Mouse (Mus musculus): ENCODE measurements around the gene Pomt1. TPM values are rescaled to one million over a fixed set of nuclear protein-coding genes. Genes with fewer than 3 reads are reported as not detected.

Pomt1 gene
- total RNA-seq, 2 experiments from 2014 or later: 10.2 to 11.1 TPM

GRCm38 (mm10) chr2:32220969-32221368, 15.4 kb upstream of the Pomt1 start:
- DNase-seq (ENCODE audit: low spot score): no peak

GRCm38 (mm10) chr2:32221577-32221976, 14.8 kb upstream of the Pomt1 start:
- DNase-seq (ENCODE audit: low spot score): no peak

- DNase-seq (ENCODE audit: low spot score): no peak
Measured at GRCm38 (mm10) chr2:32222057-32222456, 14.3 kb upstream of the Pomt1 start.

GRCm38 (mm10) chr2:32235433-32235832, 957 bp upstream of the Pomt1 start:
- DNase-seq (ENCODE audit: low spot score): no peak

GRCm38 (mm10) chr2:32236760-32237487, 534 bp downstream of the Pomt1 start:
- DNase-seq (ENCODE audit: low spot score): peak; percentile 58

GRCm38 (mm10) chr2:32237571-32237970, 1.2 kb downstream of the Pomt1 start:
- no peak for DNase-seq (ENCODE audit: low spot score)

GRCm38 (mm10) chr2:32238708-32239435, 2.5 kb downstream of the Pomt1 start:
- DNase-seq (ENCODE audit: low spot score): no peak

- DNase-seq (ENCODE audit: low spot score): no peak
Measured at GRCm38 (mm10) chr2:32240591-32240990, 4.2 kb downstream of the Pomt1 start.

GRCm38 (mm10) chr2:32242986-32243385, 6.6 kb downstream of the Pomt1 start:
- DNase-seq (ENCODE audit: low spot score): no peak

- DNase-seq (ENCODE audit: low spot score): no peak
Measured at GRCm38 (mm10) chr2:32246741-32247140, 10.4 kb downstream of the Pomt1 start.

GRCm38 (mm10) chr2:32248377-32249361, 12.3 kb downstream of the Pomt1 start:
- peak; percentile 64 for DNase-seq (ENCODE audit: low spot score)

- peak; percentile 73 for DNase-seq (ENCODE audit: low spot score)
Measured at GRCm38 (mm10) chr2:32251791-32252527, 15.6 kb downstream of the Pomt1 start.

GRCm38 (mm10) chr2:32252658-32253057, 16.3 kb downstream of the Pomt1 start:
- no peak for DNase-seq (ENCODE audit: low spot score)

GRCm38 (mm10) chr2:32253352-32253751, 17.0 kb downstream of the Pomt1 start:
- no peak for DNase-seq (ENCODE audit: low spot score)

GRCm38 (mm10) chr2:32254563-32254962, 18.2 kb downstream of the Pomt1 start:
- DNase-seq (ENCODE audit: low spot score): no peak

GRCm38 (mm10) chr2:32256273-32256672, 19.9 kb downstream of the Pomt1 start:
- DNase-seq (ENCODE audit: low spot score): no peak

- no peak for DNase-seq (ENCODE audit: low spot score)
Measured at GRCm38 (mm10) chr2:32258887-32259533, 22.6 kb downstream of the Pomt1 start.

- DNase-seq (ENCODE audit: low spot score): peak; percentile 85
Measured at GRCm38 (mm10) chr2:32259657-32260417, 23.4 kb downstream of the Pomt1 start, which contains the start of gene Uck1. Gene Uck1, minus strand, starts transcription at chr2:32260159.

GRCm38 (mm10) chr2:32260635-32261034, 24.2 kb downstream of the Pomt1 start:
- DNase-seq (ENCODE audit: low spot score): no peak

- no peak for DNase-seq (ENCODE audit: low spot score)
Measured at GRCm38 (mm10) chr2:32275823-32276222, 39.4 kb downstream of the Pomt1 start.

All from gastrocnemius, adult 18-20 months (tissue).